Mouse (Mus musculus) lung, postnatal 0 days (tissue): ENCODE data around the gene Rad50.

ENCODE experiments used
- CTCF ChIP-seq: IDR thresholded peaks from 2 replicates; pipeline ENCODE4 v1.5.1; 2016; ENCODE audit warnings: antibody characterized with exemption, mild to moderate bottlenecking
- EP300 ChIP-seq: IDR thresholded peaks from 2 replicates; pipeline ENCODE4 v1.6.1; 2016; ENCODE audit warnings: antibody characterized with exemption, mild to moderate bottlenecking, control low read depth

GRCm38 (mm10) chr11:53733824-53734223, 26.7 kb upstream of the Rad50 start:
- peak; percentile 29 for TF ChIP-seq CTCF
- TF ChIP-seq EP300 = no peak
